Comparison of ENCODE assay signal across 25 mouse cellular contexts in the genomic region with DNA sequence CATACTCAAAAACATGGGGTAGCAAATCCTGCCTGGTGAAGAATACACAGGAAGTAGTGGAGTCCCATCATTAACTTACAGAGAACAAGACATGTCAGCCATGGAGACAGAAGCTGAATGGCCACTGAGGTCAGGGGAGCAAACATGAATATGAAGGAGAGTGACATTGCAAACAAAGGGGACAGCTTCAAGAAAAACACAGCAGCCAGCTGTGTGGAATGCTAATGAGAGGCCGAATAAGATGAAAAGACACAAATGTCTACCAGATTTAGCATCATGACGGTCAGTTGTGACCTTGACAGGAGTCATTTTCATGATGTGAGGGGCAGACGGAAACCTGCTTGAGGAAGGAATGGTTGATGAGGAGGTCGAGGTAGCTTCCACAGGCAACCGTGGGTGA.
DNase-seq lines count a peak whose midpoint lies in the region; ATAC-seq and TF ChIP-seq lines count a peak whose summit lies in the region.
"Had no signal": no experiment of that assay in that cellular context is flagged by ENCODE, and none has a peak within 500 bp of the region (broad histone marks: within the 10 kb centered on the region; RNA-seq: fewer than 3 reads in every experiment).

No protein-coding gene starts in this region.

- peaks cover 31% of the 10 kb centered on the region for H3K4me1 ChIP-seq in hindbrain, embryonic 10.5 days (replicated peaks)
- H3K4me1 ChIP-seq in hindbrain, postnatal 0 days (ENCODE audit: insufficient read depth, low read length): no peaks in the 10 kb centered on the region
- peaks cover 11% of the 10 kb centered on the region for H3K4me1 ChIP-seq in midbrain, embryonic 11.5 days (ENCODE audit: control insufficient read depth, insufficient read depth, low read length)
- peaks cover 25% of the 10 kb centered on the region for H3K4me1 ChIP-seq in midbrain, embryonic 13.5 days (replicated peaks)
- H3K4me1 ChIP-seq: embryonic facial prominence, embryonic 13.5 days; heart, embryonic 10.5 days; heart, embryonic 13.5 days had no signal

- H3K9ac ChIP-seq in hindbrain, postnatal 0 days (replicated peaks; ENCODE audit: low read length): no peak overlapping the region
- no peak overlapping the region for H3K9ac ChIP-seq in midbrain, embryonic 11.5 days (ENCODE audit: low read length)
- no peak overlapping the region for H3K9ac ChIP-seq in midbrain, embryonic 13.5 days (replicated peaks)
- H3K9ac ChIP-seq: embryonic facial prominence, embryonic 13.5 days; forebrain, embryonic 13.5 days; heart, embryonic 13.5 days; hindbrain, embryonic 13.5 days had no signal

- peak; percentile 13 for DNase-seq in embryo, embryonic 10 days (ENCODE audit: low spot score)
- DNase-seq in embryo, embryonic 11 days: no peak
- DNase-seq in hindbrain, embryonic 10.5 days (ENCODE audit: low spot score): no peak
- no peak for DNase-seq in hindbrain, postnatal 0 days (ENCODE audit: low spot score)
- DNase-seq in midbrain, embryonic 11.5 days (ENCODE audit: low spot score, missing footprints): peak; percentile 76
- DNase-seq: adrenal gland, postnatal 10 days; adrenal gland, postnatal 36 days; cerebellum, adult 18-20 months; cerebellum, adult 9-10 months; cerebellum, postnatal 14 days; gastrocnemius, postnatal 10 days; gastrocnemius, postnatal 36 days; heart, adult 2 months; heart, postnatal 14 days; heart, postnatal 4 days had no signal

- H3K27me3 ChIP-seq in hindbrain, embryonic 10.5 days (ENCODE audit: insufficient read depth, poor library complexity, severe bottlenecking): no peaks in the 10 kb centered on the region
- no peaks in the 10 kb centered on the region for H3K27me3 ChIP-seq in hindbrain, postnatal 0 days (ENCODE audit: insufficient read depth, low read length)
- no peaks in the 10 kb centered on the region for H3K27me3 ChIP-seq in midbrain, embryonic 11.5 days (ENCODE audit: control insufficient read depth, insufficient read depth, low read length)
- no peaks in the 10 kb centered on the region for H3K27me3 ChIP-seq in midbrain, embryonic 13.5 days
- H3K27me3 ChIP-seq: embryonic facial prominence, embryonic 13.5 days; heart, embryonic 13.5 days had no signal

- no peak overlapping the region for H3K4me2 ChIP-seq in hindbrain, postnatal 0 days (ENCODE audit: low read depth, low read length)
- H3K4me2 ChIP-seq in midbrain, embryonic 11.5 days: no peak overlapping the region
- H3K4me2 ChIP-seq in midbrain, embryonic 13.5 days (replicated peaks): no peak overlapping the region
- H3K4me2 ChIP-seq: embryonic facial prominence, embryonic 13.5 days; forebrain, embryonic 13.5 days; heart, embryonic 13.5 days; hindbrain, embryonic 13.5 days had no signal

- no peak for ATAC-seq in hindbrain, postnatal 0 days
- peak; percentile 34; the same call in 1 of the 2 replicates for ATAC-seq in midbrain, embryonic 11.5 days (ENCODE audit: low FRiP score)
- no peak for ATAC-seq in midbrain, embryonic 13.5 days
- ATAC-seq: forebrain, embryonic 13.5 days; forebrain, embryonic 16.5 days; intestine, postnatal 0 days; Patski had no signal

- H3K4me3 ChIP-seq in hindbrain, embryonic 10.5 days: no peak overlapping the region
- no peak overlapping the region for H3K4me3 ChIP-seq in hindbrain, postnatal 0 days (ENCODE audit: low read length)
- no peak overlapping the region for H3K4me3 ChIP-seq in midbrain, embryonic 11.5 days (ENCODE audit: low read depth, low read length)
- no peak overlapping the region for H3K4me3 ChIP-seq in midbrain, embryonic 13.5 days (replicated peaks)
- H3K4me3 ChIP-seq: embryonic facial prominence, embryonic 13.5 days; forebrain, embryonic 10.5 days; forebrain, embryonic 13.5 days; heart, adult 2 months; heart, embryonic 10.5 days; heart, embryonic 13.5 days; hindbrain, embryonic 13.5 days had no signal

- peak overlapping the region; percentile 23; the same call in 1 of the 2 replicates for H3K27ac ChIP-seq in hindbrain, embryonic 10.5 days
- no peak overlapping the region for H3K27ac ChIP-seq in hindbrain, postnatal 0 days
- H3K27ac ChIP-seq in midbrain, embryonic 11.5 days (ENCODE audit: low read depth, low read length): no peak overlapping the region
- H3K27ac ChIP-seq in midbrain, embryonic 13.5 days: no peak overlapping the region
- H3K27ac ChIP-seq: embryonic facial prominence, embryonic 13.5 days; forebrain, embryonic 10.5 days; forebrain, embryonic 13.5 days; heart, adult 2 months; heart, embryonic 10.5 days; heart, embryonic 13.5 days; hindbrain, embryonic 13.5 days had no signal

- WGBS in hindbrain, embryonic 10.5 days: 47% methylated on average over 5 of the region's 5 CpGs
- WGBS in hindbrain, postnatal 0 days: 40% methylated on average over 5 of the region's 5 CpGs
- WGBS in midbrain, embryonic 11.5 days: 54% methylated on average over 5 of the region's 5 CpGs
- 45% methylated on average over 5 of the region's 5 CpGs for WGBS in midbrain, embryonic 13.5 days

- no peak for TF ChIP-seq CTCF in hindbrain, postnatal 0 days (IDR thresholded peaks at IDR 0.05; ENCODE audit: low read depth)

- no peaks in the 10 kb centered on the region for H3K9me3 ChIP-seq in hindbrain, embryonic 10.5 days
- H3K9me3 ChIP-seq in hindbrain, postnatal 0 days (ENCODE audit: low read length): no peaks in the 10 kb centered on the region
- H3K9me3 ChIP-seq in midbrain, embryonic 11.5 days (ENCODE audit: control insufficient read depth, low read length): no peaks in the 10 kb centered on the region
- no peaks in the 10 kb centered on the region for H3K9me3 ChIP-seq in midbrain, embryonic 13.5 days
- H3K9me3 ChIP-seq: embryonic facial prominence, embryonic 13.5 days; forebrain, embryonic 10.5 days; forebrain, embryonic 13.5 days; heart, embryonic 10.5 days; heart, embryonic 13.5 days; hindbrain, embryonic 13.5 days had no signal

- no peaks in the 10 kb centered on the region for H3K36me3 ChIP-seq in hindbrain, embryonic 10.5 days
- no peaks in the 10 kb centered on the region for H3K36me3 ChIP-seq in hindbrain, postnatal 0 days (ENCODE audit: insufficient read depth, low read length)
- H3K36me3 ChIP-seq in midbrain, embryonic 11.5 days (ENCODE audit: control insufficient read depth, insufficient read depth, low read length): no peaks in the 10 kb centered on the region
- H3K36me3 ChIP-seq in midbrain, embryonic 13.5 days: no peaks in the 10 kb centered on the region
- H3K36me3 ChIP-seq: embryonic facial prominence, embryonic 13.5 days; forebrain, embryonic 10.5 days; heart, embryonic 10.5 days; heart, embryonic 13.5 days; hindbrain, embryonic 13.5 days had no signal

Comparison
In these comparisons a context has a peak if more than half of its experiments do, and no peak if none do; other contexts are left out.
1. DNase-seq: peak in embryo, embryonic 10 days (single experiment) and midbrain, embryonic 11.5 days (single experiment); none in embryo, embryonic 11 days (single experiment), hindbrain, embryonic 10.5 days (single experiment) and hindbrain, postnatal 0 days (single experiment).